Mouse (Mus musculus) neural tube, embryonic 10.5 days (tissue): ENCODE measurements around the gene Ppp1ca.

Source experiments
- DNase-seq: peaks from one replicate; pipeline ENCODE4 v3.0.0-alpha.2; 2017; ENCODE audit warnings: low spot score; ENCODE audit errors: extremely low spot score

Gene Ppp1ca

GRCm38 (mm10) chr19:4184976-4185975 is 6.6 kb upstream of the Ppp1ca start:
- no peak for DNase-seq

GRCm38 (mm10) chr19:4187303-4187702 is 4.6 kb upstream of the Ppp1ca start:
- no peak for DNase-seq

GRCm38 (mm10) chr19:4189051-4189620 is 2.7 kb upstream of the Ppp1ca start:
- no peak for DNase-seq

GRCm38 (mm10) chr19:4190831-4191334 is 982 bp upstream of the Ppp1ca start, which contains the start of gene Tbc1d10c:
Gene Tbc1d10c (minus strand): TSS chr19:4191284.
- no peak for DNase-seq

- DNase-seq, result no peak
These were observed 553 bp downstream of the Ppp1ca start for GRCm38 (mm10) chr19:4192251-4192985.

GRCm38 (mm10) chr19:4193129-4193528 is 1.3 kb downstream of the Ppp1ca start:
- DNase-seq, result no peak

GRCm38 (mm10) chr19:4194021-4194724 is 2.3 kb downstream of the Ppp1ca start:
- no peak for DNase-seq

- no peak for DNase-seq
These were observed 3.1 kb downstream of the Ppp1ca start for GRCm38 (mm10) chr19:4194776-4195650.

- DNase-seq, result no peak
These were observed 4.2 kb downstream of the Ppp1ca start for GRCm38 (mm10) chr19:4196048-4196447.

- DNase-seq, result no peak
These were observed 4.7 kb downstream of the Ppp1ca start for GRCm38 (mm10) chr19:4196548-4196947.

- no peak for DNase-seq
These were observed 5.3 kb downstream of the Ppp1ca start for GRCm38 (mm10) chr19:4197180-4197579.

- DNase-seq, result peak; percentile 98
These were observed 9.5 kb downstream of the Ppp1ca start, which contains the start of gene Rad9a for GRCm38 (mm10) chr19:4201291-4201909. Gene Rad9a (minus strand): TSS chr19:4201662.

GRCm38 (mm10) chr19:4202149-4202548 is 10.3 kb downstream of the Ppp1ca start:
- DNase-seq, result no peak

- no peak for DNase-seq
These were observed 11.3 kb downstream of the Ppp1ca start for GRCm38 (mm10) chr19:4203148-4203547.

GRCm38 (mm10) chr19:4203604-4204326 is 11.9 kb downstream of the Ppp1ca start:
- DNase-seq, result no peak

GRCm38 (mm10) chr19:4204889-4205288 is 13.0 kb downstream of the Ppp1ca start:
- DNase-seq, result no peak

- peak; percentile 73 for DNase-seq
These were observed 15.1 kb downstream of the Ppp1ca start for GRCm38 (mm10) chr19:4206971-4207370.

GRCm38 (mm10) chr19:4208563-4208962 is 16.7 kb downstream of the Ppp1ca start:
- no peak for DNase-seq
